Mouse (Mus musculus) embryonic facial prominence, embryonic 14.5 days (tissue): ENCODE measurements around the gene Rreb1. TPM values are rescaled to one million over a fixed set of nuclear protein-coding genes. Genes with fewer than 3 reads are reported as not detected.

ENCODE experiments used
- ATAC-seq: fragments of 200-750 bp; cut with Nextera tagmentation; 2 replicates; pipeline ENCODE4 v1.8.0; 2017; ENCODE audit warnings: low read depth, moderate number of reproducible peaks, moderate TSS enrichment
- DNase-seq: peaks from one replicate; pipeline ENCODE4 v3.0.0-alpha.2; 2015; ENCODE audit warnings: low spot score
- H3K27ac ChIP-seq: fragments of 300-500 bp; sonication (generic); replicated peaks from 2 replicates; pipeline ENCODE4 v1.5.1; 2014; ENCODE audit warnings: low read depth, mild to moderate bottlenecking, low read length, moderate library complexity
- H3K27me3 ChIP-seq: fragments of 300-500 bp; sonication (generic); replicated peaks from 2 replicates; pipeline ENCODE4 v1.6.1; 2014; ENCODE audit warnings: low read length; ENCODE audit not compliant: control insufficient read depth, insufficient read depth
- H3K36me3 ChIP-seq: fragments of 300-500 bp; sonication (generic); 2 replicates; pipeline ENCODE4 v1.6.1; 2014; ENCODE audit warnings: low read length, mixed read lengths; ENCODE audit not compliant: control insufficient read depth, insufficient read depth
- H3K4me1 ChIP-seq: fragments of 300-500 bp; sonication (generic); 2 replicates; pipeline ENCODE4 v1.6.1; 2014; ENCODE audit warnings: antibody characterized with exemption, low read length; ENCODE audit not compliant: control insufficient read depth, insufficient read depth
- H3K4me2 ChIP-seq: fragments of 300-500 bp; sonication (generic); 2 replicates; pipeline ENCODE4 v1.6.1; 2014; ENCODE audit warnings: low read depth, mild to moderate bottlenecking, low read length, moderate library complexity, mixed read lengths
- H3K4me3 ChIP-seq: fragments of 300-500 bp; sonication (generic); 2 replicates; pipeline ENCODE4 v1.5.1; 2014; ENCODE audit warnings: low read depth, mild to moderate bottlenecking, low read length
- H3K9ac ChIP-seq: fragments of 300-500 bp; sonication (generic); 2 replicates; pipeline ENCODE4 v1.6.1; 2014; ENCODE audit warnings: low read depth, mild to moderate bottlenecking, low read length, moderate library complexity, mixed read lengths
- H3K9me3 ChIP-seq: fragments of 300-500 bp; sonication (generic); 2 replicates; pipeline ENCODE4 v1.6.1; 2016; ENCODE audit warnings: low read length; ENCODE audit not compliant: control insufficient read depth
- WGBS: fragments of 180-500 bp; shearing (Covaris S2); extraction: QIAGEN DNeasy Blood & Tissue Kit; methylation state at CpG from one replicate; pipeline ENCODE4 v1.1.7; 2014; 5-methylcytosine and 5-hydroxymethylcytosine counted together
- polyA plus RNA-seq: library from polyadenylated mRNA; unstranded; fragments of >200 nt; fragmentation: Nextera tagmentation; extraction: Ambion mirVana; gene quantifications from 2 replicates; pipeline ENCODE4 v1.2.1, GENCODE M21; 2014

Rreb1 gene
- polyA plus RNA-seq, 1 experiment from 2014 or later = 20.2 TPM

GRCm38 (mm10) chr13:37792739-37793336 lies 14.6 kb downstream of the Rreb1 start:
- no peak overlapping the region for H3K4me3 ChIP-seq
- DNase-seq (no peak), ATAC-seq (no peak)
- H3K27ac ChIP-seq = no peak overlapping the region
- H3K27me3 ChIP-seq = no peaks in the 10 kb centered on the region
- H3K4me1 ChIP-seq = no peaks in the 10 kb centered on the region
- H3K36me3 ChIP-seq = no peaks in the 10 kb centered on the region
- no peak overlapping the region for H3K4me2 ChIP-seq
- H3K9me3 ChIP-seq = no peaks in the 10 kb centered on the region
- 86% methylated on average over 11 of the region's 11 CpGs for WGBS
- no peak overlapping the region for H3K9ac ChIP-seq

- no peak for DNase-seq
- Histone ChIP-seq H3K4me1 (no peaks in the 10 kb centered on the region), H3K27me3 (no peaks in the 10 kb centered on the region), H3K4me2 (no peak overlapping the region), H3K27ac (no peak overlapping the region), H3K9me3 (no peaks in the 10 kb centered on the region), H3K9ac (no peak overlapping the region), H3K4me3 (no peak overlapping the region), H3K36me3 (no peaks in the 10 kb centered on the region)
- ATAC-seq = no peak
- 91% methylated on average over 8 of the region's 8 CpGs for WGBS
Measured at GRCm38 (mm10) chr13:37798811-37799210, 20.6 kb downstream of the Rreb1 start.

- no peak overlapping the region for H3K27ac ChIP-seq
- ATAC-seq = no peak
- H3K9me3 ChIP-seq = no peaks in the 10 kb centered on the region
- H3K27me3 ChIP-seq = no peaks in the 10 kb centered on the region
- H3K36me3 ChIP-seq = no peaks in the 10 kb centered on the region
- no peaks in the 10 kb centered on the region for H3K4me1 ChIP-seq
- no peak for DNase-seq
- no peak overlapping the region for H3K4me2 ChIP-seq
- 82% methylated on average over 9 of the region's 9 CpGs for WGBS
- H3K4me3 ChIP-seq = no peak overlapping the region
- no peak overlapping the region for H3K9ac ChIP-seq
Measured at GRCm38 (mm10) chr13:37799413-37799812, 21.2 kb downstream of the Rreb1 start.

GRCm38 (mm10) chr13:37801101-37802075 lies 23.2 kb downstream of the Rreb1 start:
- no peak overlapping the region for H3K4me2 ChIP-seq
- H3K9me3 ChIP-seq = no peaks in the 10 kb centered on the region
- H3K36me3 ChIP-seq = no peaks in the 10 kb centered on the region
- no peak for ATAC-seq
- 75% methylated on average over 11 of the region's 11 CpGs for WGBS
- no peak for DNase-seq
- H3K9ac ChIP-seq = no peak overlapping the region
- no peak overlapping the region for H3K4me3 ChIP-seq
- H3K4me1 ChIP-seq = no peaks in the 10 kb centered on the region
- no peak overlapping the region for H3K27ac ChIP-seq
- no peaks in the 10 kb centered on the region for H3K27me3 ChIP-seq

- H3K4me1 ChIP-seq = no peaks in the 10 kb centered on the region
- DNase-seq (no peak), ATAC-seq (no peak)
- no peaks in the 10 kb centered on the region for H3K9me3 ChIP-seq
- H3K36me3 ChIP-seq = no peaks in the 10 kb centered on the region
- 31% methylated on average over 6 of the region's 6 CpGs for WGBS
- no peak overlapping the region for H3K27ac ChIP-seq
- no peaks in the 10 kb centered on the region for H3K27me3 ChIP-seq
- H3K9ac ChIP-seq = no peak overlapping the region
- H3K4me3 ChIP-seq = no peak overlapping the region
- no peak overlapping the region for H3K4me2 ChIP-seq
Measured at GRCm38 (mm10) chr13:37802246-37803003, 24.2 kb downstream of the Rreb1 start.

GRCm38 (mm10) chr13:37803244-37803643 lies 25.0 kb downstream of the Rreb1 start:
- H3K9me3 ChIP-seq = no peaks in the 10 kb centered on the region
- H3K9ac ChIP-seq = no peak overlapping the region
- H3K27ac ChIP-seq = no peak overlapping the region
- 88% methylated on average over 5 of the region's 5 CpGs for WGBS
- ATAC-seq (no peak), DNase-seq (no peak)
- H3K4me1 ChIP-seq = no peaks in the 10 kb centered on the region
- no peak overlapping the region for H3K4me2 ChIP-seq
- H3K36me3 ChIP-seq = no peaks in the 10 kb centered on the region
- no peak overlapping the region for H3K4me3 ChIP-seq
- H3K27me3 ChIP-seq = no peaks in the 10 kb centered on the region

GRCm38 (mm10) chr13:37804023-37804422 lies 25.8 kb downstream of the Rreb1 start:
- 83% methylated on average over 5 of the region's 5 CpGs for WGBS
- Histone ChIP-seq H3K36me3 (no peaks in the 10 kb centered on the region), H3K9me3 (no peaks in the 10 kb centered on the region), H3K4me1 (no peaks in the 10 kb centered on the region), H3K27me3 (no peaks in the 10 kb centered on the region), H3K4me2 (no peak overlapping the region), H3K9ac (no peak overlapping the region), H3K4me3 (no peak overlapping the region), H3K27ac (no peak overlapping the region)
- no peak for DNase-seq
- ATAC-seq = no peak

- H3K4me2 ChIP-seq = no peak overlapping the region
- 72% methylated on average over 9 of the region's 9 CpGs for WGBS
- H3K36me3 ChIP-seq = no peaks in the 10 kb centered on the region
- no peaks in the 10 kb centered on the region for H3K4me1 ChIP-seq
- no peak overlapping the region for H3K27ac ChIP-seq
- ATAC-seq = no peak
- H3K9ac ChIP-seq = no peak overlapping the region
- no peak overlapping the region for H3K4me3 ChIP-seq
- no peak for DNase-seq
- H3K9me3 ChIP-seq = no peaks in the 10 kb centered on the region
- no peaks in the 10 kb centered on the region for H3K27me3 ChIP-seq
Measured at GRCm38 (mm10) chr13:37815001-37815400, 36.8 kb downstream of the Rreb1 start.
